Mouse (Mus musculus): ENCODE measurements around the gene AL607142.1.
A peak's percentile ranks its signal among the peaks of the same experiment; 100 is the strongest.

Gene AL607142.1

DNA sequence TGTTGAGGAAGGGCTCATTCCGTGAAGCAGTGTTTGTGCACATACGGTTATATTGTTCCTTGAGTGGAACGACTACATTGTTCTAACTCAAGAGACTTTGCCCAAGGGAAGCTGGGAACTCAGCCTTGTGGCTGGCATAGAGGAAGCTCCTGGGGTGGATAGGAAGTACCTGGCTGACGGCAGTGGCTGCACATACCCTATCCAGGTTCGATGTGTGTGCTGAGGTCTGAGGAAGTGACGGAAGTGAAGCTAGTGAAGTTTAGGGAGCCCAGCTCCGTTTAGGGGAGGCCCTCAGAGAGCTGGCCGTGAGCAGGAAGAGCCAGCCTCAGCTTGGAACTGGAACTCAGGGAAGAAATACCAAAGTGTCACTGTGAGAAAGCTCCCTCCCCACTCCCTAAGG is 43.0 kb downstream of the AL607142.1 start:
- DNase-seq: no peak

DNA sequence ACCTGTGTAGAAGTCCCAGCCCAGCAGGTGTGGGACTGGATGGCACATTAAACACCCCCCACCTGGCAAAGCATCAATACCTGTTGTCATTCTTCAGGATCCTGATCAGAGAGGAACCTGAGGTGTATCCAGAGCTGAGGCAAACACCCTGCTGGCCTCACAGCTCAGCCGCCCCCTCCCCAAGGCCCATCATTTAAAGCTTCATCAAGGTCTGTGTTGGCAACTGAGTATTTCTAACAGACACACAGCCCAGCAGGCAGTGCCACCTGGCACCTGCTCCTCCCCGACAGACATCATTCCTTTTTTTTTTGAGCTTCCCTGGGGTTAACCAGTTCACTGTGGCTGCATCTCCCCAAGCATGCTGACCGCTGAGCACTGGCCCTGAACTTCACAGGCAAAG is 50.7 kb downstream of the AL607142.1 start:
- no peak for DNase-seq

DNA sequence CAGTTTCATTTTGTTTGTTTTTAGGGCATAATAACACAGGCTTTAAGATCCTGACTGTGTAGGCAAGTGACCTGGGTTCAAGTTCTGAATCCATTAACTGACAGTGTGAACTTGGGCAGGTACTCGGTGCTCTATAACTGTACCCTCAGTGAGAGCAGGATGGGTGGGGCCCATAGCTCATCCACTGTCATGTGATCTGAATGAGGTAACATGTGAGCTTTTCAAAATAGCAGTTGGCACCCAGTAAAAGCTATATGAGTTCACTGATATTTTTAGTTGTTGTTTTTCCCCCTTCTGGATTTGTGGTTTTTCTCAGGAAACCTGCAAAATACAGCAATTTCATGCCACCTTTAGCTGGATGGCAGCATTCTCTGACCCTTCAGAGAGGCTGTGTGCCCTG is 51.5 kb downstream of the AL607142.1 start:
- DNase-seq: no peak

DNA sequence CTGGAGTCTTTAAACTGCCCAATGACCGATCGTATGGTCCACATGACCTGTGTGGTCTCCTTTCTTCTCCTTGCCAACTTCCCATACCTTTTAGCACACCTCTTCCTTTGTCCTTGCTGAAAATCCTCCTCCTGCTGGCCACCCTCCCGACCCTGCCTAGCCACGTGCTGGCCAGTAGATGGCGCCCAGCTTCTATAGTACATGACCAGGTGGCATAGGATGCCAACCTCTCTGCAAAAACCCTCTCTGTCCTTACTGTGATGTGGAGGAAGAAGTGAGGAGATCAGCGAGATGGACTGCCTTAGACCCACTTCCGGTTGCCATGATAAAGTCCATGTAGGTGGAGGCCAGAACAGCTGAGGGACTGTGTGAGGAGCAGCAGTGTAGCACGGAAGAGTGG is 55.5 kb downstream of the AL607142.1 start:
- peak; percentile 61 for DNase-seq

DNA sequence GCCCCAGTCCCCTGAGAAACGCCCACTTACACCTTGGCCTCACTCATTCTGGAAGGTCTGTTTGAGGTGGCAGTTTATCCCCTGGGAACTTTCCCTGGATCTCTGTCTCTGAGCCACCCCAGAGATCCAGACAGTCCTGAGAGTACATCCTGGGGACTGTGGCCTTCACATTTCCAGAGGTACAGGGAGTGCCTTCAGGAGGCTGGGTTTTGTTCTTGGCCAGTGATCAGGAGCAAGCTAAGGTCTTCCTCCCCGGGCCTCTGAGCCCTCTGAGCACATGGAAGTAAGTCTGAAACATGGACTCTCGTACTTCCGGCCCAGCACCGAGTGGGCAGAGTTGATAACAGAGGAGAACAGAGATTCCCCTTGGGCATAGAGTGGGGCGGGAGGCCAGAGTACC is 59.9 kb downstream of the AL607142.1 start:
- no peak for DNase-seq

DNA sequence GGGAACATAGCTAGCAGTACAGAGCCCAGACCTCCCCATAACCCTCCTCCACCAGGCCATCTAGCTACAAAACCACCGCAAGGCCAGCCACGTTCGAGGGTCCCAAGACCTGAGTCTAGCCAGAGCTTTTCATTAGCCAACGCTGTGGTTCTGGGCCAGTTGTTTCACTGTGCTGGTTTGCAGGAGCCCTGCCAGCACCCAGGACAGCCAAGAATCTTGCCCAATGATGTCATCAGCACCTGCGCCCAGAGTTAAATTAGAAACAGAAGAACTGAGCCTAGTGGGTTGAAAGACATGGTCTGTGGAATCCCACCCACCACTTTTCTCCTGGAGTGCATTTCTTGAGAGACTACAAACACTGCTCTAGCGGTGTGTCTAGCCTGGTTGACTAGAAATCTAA is 61.3 kb downstream of the AL607142.1 start:
- DNase-seq: no peak

DNA sequence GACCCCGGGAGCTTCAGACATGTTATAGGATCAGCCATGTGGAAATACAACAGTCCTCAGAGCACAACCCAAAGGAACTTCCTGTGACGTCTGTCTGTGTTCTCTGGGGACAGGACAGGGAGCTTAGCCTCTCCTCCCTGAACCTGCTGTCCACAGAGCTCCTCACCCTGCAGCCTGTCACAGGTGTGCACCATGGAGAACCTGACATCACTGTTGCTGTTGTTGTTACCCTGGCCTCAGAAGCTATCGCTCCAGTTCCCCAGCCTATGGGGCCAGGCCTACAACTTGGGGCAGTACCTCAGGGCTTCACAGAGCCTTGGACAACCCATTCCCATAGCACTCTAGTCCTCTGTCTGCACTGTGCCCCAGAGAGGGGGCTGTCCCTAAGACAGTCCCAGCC is 62.5 kb downstream of the AL607142.1 start:
- no peak for DNase-seq

DNA sequence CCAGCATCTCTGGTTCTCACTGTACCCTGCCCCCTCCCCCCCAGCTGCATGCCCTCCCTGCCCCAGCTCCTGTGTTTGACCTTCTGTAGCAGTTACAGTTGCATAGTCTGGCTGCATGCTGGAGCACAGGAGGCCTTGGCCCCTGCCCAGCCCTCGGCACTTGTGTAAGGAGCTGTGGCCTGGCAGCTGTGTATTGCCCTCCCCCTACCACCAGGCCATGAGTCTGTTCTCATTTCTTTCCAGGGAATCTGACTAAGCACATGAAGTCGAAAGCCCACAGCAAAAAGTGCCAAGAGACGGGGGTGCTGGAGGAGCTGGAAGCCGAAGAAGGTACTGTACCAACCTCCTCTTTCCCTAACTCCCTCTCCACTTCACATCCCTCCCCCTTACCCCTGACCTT is 63.2 kb downstream of the AL607142.1 start:
- no peak for DNase-seq

- DNase-seq: peak; percentile 56
These were observed 64.6 kb downstream of the AL607142.1 start for GRCm38 (mm10) chr4:120129233-120129885.

- no peak for DNase-seq
These were observed 66.1 kb downstream of the AL607142.1 start for GRCm38 (mm10) chr4:120130926-120131325.

- peak; percentile 58 for DNase-seq
These were observed 66.8 kb downstream of the AL607142.1 start for GRCm38 (mm10) chr4:120131441-120132220.

DNA sequence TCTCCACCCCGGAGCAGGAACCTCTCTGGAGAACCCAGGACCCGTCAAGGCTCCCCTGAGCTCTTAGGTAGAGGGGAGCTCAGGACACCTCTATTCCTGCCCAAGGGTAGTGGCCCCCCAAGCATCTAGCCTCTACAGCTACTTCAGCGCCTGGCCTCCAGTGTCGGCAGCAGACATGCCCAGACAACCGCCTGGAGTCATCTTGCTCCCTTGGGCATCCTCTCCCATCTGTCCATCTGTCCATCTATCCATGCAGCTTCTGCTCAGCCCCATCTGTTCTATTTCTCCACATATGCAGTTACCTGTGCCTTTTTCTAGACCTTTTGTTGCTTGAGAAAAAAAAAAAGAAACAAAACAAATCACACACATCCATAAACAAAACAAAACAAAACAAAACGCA is 69.4 kb downstream of the AL607142.1 start:
- DNase-seq: no peak

DNA sequence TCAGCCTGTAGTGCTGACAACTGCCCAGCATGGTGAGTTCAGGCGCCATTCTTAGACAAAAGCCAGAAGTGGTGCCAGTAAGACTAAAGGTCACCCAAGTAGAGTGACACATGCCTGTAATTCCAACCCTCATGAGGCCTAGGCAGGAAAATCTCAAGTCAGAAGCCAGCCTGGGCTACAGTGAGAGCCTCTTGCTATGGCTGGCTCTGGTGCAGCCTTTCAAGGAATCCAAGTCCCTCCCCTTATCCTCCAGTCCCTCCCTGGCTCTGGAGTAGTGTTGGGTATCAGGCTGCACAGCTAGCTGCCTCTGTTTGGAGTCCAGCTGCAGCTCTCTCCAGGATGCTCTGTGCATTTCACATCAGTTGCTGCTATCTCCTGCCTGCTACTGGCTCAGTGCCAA is 77.0 kb downstream of the AL607142.1 start:
- no peak for DNase-seq

DNA sequence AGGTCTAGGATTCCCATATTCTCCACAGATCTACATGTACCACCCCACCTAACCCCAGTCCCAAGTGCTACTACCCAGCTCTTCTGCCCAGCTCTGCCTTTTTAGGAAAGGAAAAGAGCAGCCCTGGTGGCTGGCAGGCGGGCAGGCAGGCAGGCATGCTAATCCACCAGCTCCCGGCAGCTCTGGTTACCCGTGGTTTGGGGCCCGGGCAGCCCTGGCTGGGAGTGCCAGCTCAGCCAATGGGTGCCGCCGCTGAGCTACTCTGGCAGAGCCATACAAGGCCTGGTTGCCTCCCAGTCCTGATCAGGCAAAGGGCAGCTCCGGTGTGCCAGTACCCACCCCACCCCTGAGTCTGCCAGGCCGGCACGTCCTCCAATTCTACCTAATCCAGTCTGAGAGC is 78.1 kb downstream of the AL607142.1 start:
- DNase-seq: no peak
